Mouse (Mus musculus) liver, adult (tissue): ENCODE measurements around the gene Ankdd1b.

Experiments used
- GATA4 ChIP-seq: IDR thresholded peaks from 2 replicates; pipeline ENCODE4 v1.6.1; 2014; ENCODE audit warnings: mild to moderate bottlenecking, low read length; ENCODE audit not compliant: insufficient replicate concordance

The Ankdd1b gene

GRCm38 (mm10) chr13:96433648-96434190, 37.3 kb downstream of the Ankdd1b start:
- TF ChIP-seq GATA4 = no peak

- TF ChIP-seq GATA4 = no peak
Measured at GRCm38 (mm10) chr13:96433041-96433440, 38.0 kb downstream of the Ankdd1b start.

- TF ChIP-seq GATA4 = no peak
Measured at GRCm38 (mm10) chr13:96432376-96432811, 38.6 kb downstream of the Ankdd1b start.

- no peak for TF ChIP-seq GATA4
Measured at GRCm38 (mm10) chr13:96431595-96432156, 39.3 kb downstream of the Ankdd1b start.

GRCm38 (mm10) chr13:96428531-96428930, 42.5 kb downstream of the Ankdd1b start:
- no peak for TF ChIP-seq GATA4

- no peak for TF ChIP-seq GATA4
Measured at GRCm38 (mm10) chr13:96426044-96426443, 45.0 kb downstream of the Ankdd1b start.

GRCm38 (mm10) chr13:96424496-96425274, 46.3 kb downstream of the Ankdd1b start:
- no peak for TF ChIP-seq GATA4

- TF ChIP-seq GATA4 = no peak
Measured at GRCm38 (mm10) chr13:96421230-96421629, 49.8 kb downstream of the Ankdd1b start.

GRCm38 (mm10) chr13:96418487-96418886, 52.5 kb downstream of the Ankdd1b start:
- TF ChIP-seq GATA4 = no peak

GRCm38 (mm10) chr13:96417261-96417813, 53.7 kb downstream of the Ankdd1b start:
- no peak; the same call in 1 of the 2 replicates for TF ChIP-seq GATA4

- TF ChIP-seq GATA4 = no peak
Measured at GRCm38 (mm10) chr13:96416380-96416779, 54.6 kb downstream of the Ankdd1b start.

GRCm38 (mm10) chr13:96414384-96414783, 56.6 kb downstream of the Ankdd1b start:
- no peak for TF ChIP-seq GATA4

- no peak for TF ChIP-seq GATA4
Measured at GRCm38 (mm10) chr13:96408786-96409185, 62.2 kb downstream of the Ankdd1b start.

GRCm38 (mm10) chr13:96407040-96407439, 64.0 kb downstream of the Ankdd1b start:
- no peak for TF ChIP-seq GATA4

- TF ChIP-seq GATA4 = no peak
Measured at GRCm38 (mm10) chr13:96405518-96405917, 65.5 kb downstream of the Ankdd1b start.

- no peak for TF ChIP-seq GATA4
Measured at GRCm38 (mm10) chr13:96401251-96401650, 69.7 kb downstream of the Ankdd1b start.
